Mouse (Mus musculus): ENCODE results near the gene Dzank1. TPM values are rescaled to one million over a fixed set of nuclear protein-coding genes. Genes with fewer than 3 reads are reported as not detected.

Dzank1 gene
- polyA plus RNA-seq, 1 experiment from 2014 or later: 1.4 TPM

DNA sequence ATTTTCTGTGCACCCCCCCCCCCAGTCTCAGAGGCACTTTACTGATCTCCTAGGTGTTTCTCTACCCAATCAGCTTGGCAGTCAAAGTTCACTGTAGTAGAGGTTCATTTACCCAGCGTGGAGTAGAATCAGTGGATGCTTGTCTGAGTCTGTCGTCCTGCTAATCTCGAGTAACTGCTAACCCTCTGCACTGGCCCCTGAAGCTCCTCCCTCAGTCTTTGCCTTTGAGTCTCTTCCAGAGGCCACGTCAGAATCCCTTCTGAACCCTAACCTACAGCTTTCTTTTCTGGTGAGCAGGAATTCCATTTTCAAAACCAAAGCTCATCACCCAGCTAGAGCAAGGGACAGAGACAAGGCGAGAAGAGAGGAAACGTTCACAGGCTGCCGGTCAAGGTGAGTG lies 63.0 kb downstream of the Dzank1 start:
- Histone ChIP-seq H3K36me3 (no peaks in the 10 kb centered on the region), H3K27ac (no peak overlapping the region), H3K27me3 (ENCODE audit: low read depth, poor library complexity, severe bottlenecking) (no peaks in the 10 kb centered on the region), H3K4me3 (no peak overlapping the region), H3K4me1 (peaks cover 5% of the 10 kb centered on the region; the same call in 1 of the 2 replicates), H3K9me3 (replicated peaks) (no peaks in the 10 kb centered on the region)
- 74% methylated on average over 7 of the region's 7 CpGs for WGBS
- no peak for DNase-seq (ENCODE audit: low spot score)

DNA sequence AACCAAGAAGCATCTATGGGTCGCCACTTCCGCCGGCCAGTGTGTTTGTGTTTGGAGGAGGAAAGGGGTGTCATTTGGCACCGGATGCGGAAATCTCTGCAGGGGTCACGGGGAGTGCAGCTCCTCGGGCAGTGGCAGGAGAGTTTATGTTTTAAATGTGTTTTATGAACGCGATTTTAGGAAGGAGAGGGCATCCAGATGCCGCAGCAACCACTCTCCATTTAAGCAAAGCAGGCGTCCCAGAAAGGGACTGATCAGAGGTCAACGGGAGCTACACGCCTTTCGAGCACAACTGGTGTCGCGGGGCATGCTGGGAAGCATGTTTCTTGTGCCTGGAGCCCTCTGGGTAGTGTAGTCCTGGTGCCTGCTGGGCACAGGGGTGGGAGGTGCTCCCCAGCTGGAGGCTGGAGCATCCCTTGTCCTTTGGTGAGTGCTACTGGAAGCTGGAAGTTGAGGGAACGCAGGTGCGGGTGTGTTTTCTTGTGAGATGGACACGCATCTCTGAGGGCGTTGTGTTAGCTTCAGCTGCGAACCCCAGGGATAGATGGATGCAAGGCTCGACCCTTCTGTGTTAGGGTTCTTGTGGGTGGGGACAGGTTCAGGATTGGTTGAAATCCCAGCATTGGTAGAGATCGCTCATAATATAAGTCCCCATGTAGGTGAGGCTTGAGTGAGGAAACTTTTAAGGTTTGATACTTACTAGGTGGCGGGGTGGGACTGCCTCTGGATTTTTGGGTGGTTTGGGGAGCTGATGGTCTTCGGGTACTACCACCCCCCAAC lies 68.0 kb downstream of the Dzank1 start:
- no peaks in the 10 kb centered on the region for H3K27me3 ChIP-seq (ENCODE audit: low read depth, poor library complexity, severe bottlenecking)
- H3K4me1 ChIP-seq: peaks cover 9% of the 10 kb centered on the region; the same call in 1 of the 2 replicates
- H3K9me3 ChIP-seq (replicated peaks): no peaks in the 10 kb centered on the region
- no peaks in the 10 kb centered on the region for H3K36me3 ChIP-seq
- peak overlapping the region; percentile 91 for H3K27ac ChIP-seq
- DNase-seq (ENCODE audit: low spot score): peak; percentile 86
- 6% methylated on average over 25 of the region's 25 CpGs for WGBS
- peak overlapping the region; percentile 67 for H3K4me3 ChIP-seq

DNA sequence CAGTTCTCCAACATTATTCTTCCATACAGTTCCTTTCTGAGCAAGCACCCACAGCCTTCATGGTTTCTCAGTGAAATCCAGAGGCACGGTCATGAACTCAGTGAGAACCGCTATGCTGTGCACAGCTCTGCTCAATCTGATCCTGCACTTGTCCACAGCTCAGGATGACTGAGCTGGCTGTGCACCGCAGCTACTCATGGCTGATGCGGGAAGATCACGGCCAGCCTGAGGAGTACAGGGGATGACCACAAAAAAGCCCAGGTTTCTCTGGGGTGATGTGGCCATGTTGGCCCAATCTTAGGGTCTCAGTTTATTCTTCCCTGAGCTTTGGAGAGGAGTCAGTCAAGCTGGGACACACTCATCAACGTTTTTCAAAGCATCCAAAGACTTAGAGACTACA lies 68.9 kb downstream of the Dzank1 start:
- Histone ChIP-seq H3K27ac (peak overlapping the region; percentile 91; the same call in 1 of the 2 replicates), H3K27me3 (ENCODE audit: low read depth, poor library complexity, severe bottlenecking) (no peaks in the 10 kb centered on the region), H3K36me3 (no peaks in the 10 kb centered on the region), H3K4me1 (peaks cover 9% of the 10 kb centered on the region; the same call in 1 of the 2 replicates), H3K9me3 (replicated peaks) (no peaks in the 10 kb centered on the region), H3K4me3 (peak overlapping the region; percentile 67)
- DNase-seq (ENCODE audit: low spot score): no peak
- WGBS: 68% methylated on average over 6 of the region's 6 CpGs

- DNase-seq (ENCODE audit: low spot score): peak; percentile 82
Observed at GRCm38 (mm10) chr2:144452364-144453008, 74.7 kb downstream of the Dzank1 start.

GRCm38 (mm10) chr2:144450378-144450777 lies 76.8 kb downstream of the Dzank1 start:
- H3K27me3 ChIP-seq (ENCODE audit: low read depth, poor library complexity, severe bottlenecking): no peaks in the 10 kb centered on the region
- H3K9me3 ChIP-seq (replicated peaks): no peaks in the 10 kb centered on the region
- 78% methylated on average over 2 of the region's 2 CpGs for WGBS
- DNase-seq (ENCODE audit: low spot score): no peak
- H3K27ac ChIP-seq: no peak overlapping the region
- H3K4me3 ChIP-seq: no peak overlapping the region
- no peaks in the 10 kb centered on the region for H3K4me1 ChIP-seq
- no peaks in the 10 kb centered on the region for H3K36me3 ChIP-seq

More at GRCm38 (mm10) chr2:144452364-144453008, 74.7 kb downstream of the Dzank1 start:
- H3K4me1 ChIP-seq: no peaks in the 10 kb centered on the region
- no peaks in the 10 kb centered on the region for H3K36me3 ChIP-seq
- no peaks in the 10 kb centered on the region for H3K9me3 ChIP-seq (replicated peaks)
- no peaks in the 10 kb centered on the region for H3K27me3 ChIP-seq (ENCODE audit: low read depth, poor library complexity, severe bottlenecking)
- no peak overlapping the region for H3K4me3 ChIP-seq
- 14% methylated on average over 8 of the region's 8 CpGs for WGBS
- no peak overlapping the region for H3K27ac ChIP-seq

DNA sequence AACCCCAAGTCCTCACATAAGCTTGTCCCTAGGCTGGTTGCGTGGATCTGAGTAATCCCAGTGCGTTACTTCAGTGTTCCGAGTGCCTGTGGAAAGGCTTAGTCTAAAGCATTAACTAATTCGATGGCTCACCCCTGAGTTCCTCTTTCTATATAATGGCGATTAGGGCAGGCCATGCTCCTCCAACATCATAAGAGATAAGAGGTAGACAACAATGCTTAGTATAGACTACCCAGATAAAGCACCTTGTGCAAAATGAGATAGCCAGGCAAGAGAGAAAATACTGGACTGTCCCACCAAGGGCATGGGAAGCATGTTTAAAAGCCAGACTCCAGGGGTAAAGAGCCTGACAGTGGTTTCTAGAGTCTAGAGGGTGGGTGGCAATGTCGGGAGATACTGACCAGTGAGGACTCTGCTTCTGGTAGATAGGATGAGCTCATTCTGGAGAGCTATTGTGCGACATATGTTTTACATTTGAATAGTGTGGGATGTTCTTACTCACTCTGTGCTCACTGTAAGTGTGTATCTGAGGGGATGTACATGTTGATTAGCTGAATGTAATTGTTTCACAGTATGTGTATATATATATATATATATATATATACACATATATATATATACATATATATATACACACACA lies 80.7 kb downstream of the Dzank1 start:
- 87% methylated on average over 7 of the region's 7 CpGs for WGBS
- H3K27me3 ChIP-seq (ENCODE audit: low read depth, poor library complexity, severe bottlenecking): no peaks in the 10 kb centered on the region
- no peak for DNase-seq (ENCODE audit: low spot score)

GRCm38 (mm10) chr2:144441386-144441915 lies 85.8 kb downstream of the Dzank1 start:
- Histone ChIP-seq H3K4me3 (no peak overlapping the region), H3K9me3 (replicated peaks) (no peaks in the 10 kb centered on the region), H3K27me3 (ENCODE audit: low read depth, poor library complexity, severe bottlenecking) (no peaks in the 10 kb centered on the region), H3K27ac (no peak overlapping the region), H3K36me3 (no peaks in the 10 kb centered on the region), H3K4me1 (no peaks in the 10 kb centered on the region)
- no peak for DNase-seq (ENCODE audit: low spot score)
- WGBS: 78% methylated on average over 11 of the region's 11 CpGs

More for the DNA sequence above, 80.7 kb downstream of the Dzank1 start:
- Histone ChIP-seq H3K36me3 (no peaks in the 10 kb centered on the region), H3K9me3 (replicated peaks) (no peaks in the 10 kb centered on the region), H3K4me1 (no peaks in the 10 kb centered on the region), H3K27ac (no peak overlapping the region), H3K4me3 (no peak overlapping the region)

DNA sequence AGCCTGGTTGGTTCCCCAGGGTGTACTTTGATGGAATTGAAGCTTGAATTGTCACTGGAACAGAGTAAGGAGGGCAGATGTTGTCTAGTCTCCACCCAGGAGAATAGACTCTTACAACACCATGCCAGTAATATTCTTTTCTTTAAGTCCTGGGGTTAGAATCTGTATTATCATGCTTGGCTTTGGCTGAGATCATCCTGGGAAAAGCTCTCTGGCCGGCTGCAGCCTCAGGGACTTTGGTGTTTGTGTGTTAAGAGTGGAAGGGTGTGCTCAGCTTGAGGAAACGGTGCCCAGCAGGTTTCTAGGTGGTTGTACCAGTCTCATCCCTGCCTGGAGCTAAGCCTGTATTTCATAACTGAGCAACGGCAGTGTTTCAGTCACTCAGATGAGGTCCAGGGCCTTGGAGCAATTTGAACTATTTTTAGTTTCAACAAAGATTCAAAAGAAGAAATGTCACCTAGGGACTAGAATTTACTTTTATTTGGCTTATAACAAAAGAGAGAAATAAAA lies 88.0 kb downstream of the Dzank1 start:
- DNase-seq (ENCODE audit: low spot score): no peak
- 84% methylated on average over 3 of the region's 3 CpGs for WGBS
- H3K27me3 ChIP-seq (ENCODE audit: low read depth, poor library complexity, severe bottlenecking): no peaks in the 10 kb centered on the region
- no peaks in the 10 kb centered on the region for H3K36me3 ChIP-seq
- no peaks in the 10 kb centered on the region for H3K9me3 ChIP-seq (replicated peaks)
- H3K4me1 ChIP-seq: no peaks in the 10 kb centered on the region
- no peak overlapping the region for H3K27ac ChIP-seq
- H3K4me3 ChIP-seq: no peak overlapping the region

GRCm38 (mm10) chr2:144438424-144438823 lies 88.8 kb downstream of the Dzank1 start:
- H3K4me1 ChIP-seq: no peaks in the 10 kb centered on the region
- no peaks in the 10 kb centered on the region for H3K9me3 ChIP-seq (replicated peaks)
- no peak overlapping the region for H3K27ac ChIP-seq
- no peaks in the 10 kb centered on the region for H3K27me3 ChIP-seq (ENCODE audit: low read depth, poor library complexity, severe bottlenecking)
- WGBS: 58% methylated on average over 4 of the region's 4 CpGs
- H3K4me3 ChIP-seq: no peak overlapping the region
- DNase-seq (ENCODE audit: low spot score): no peak
- no peaks in the 10 kb centered on the region for H3K36me3 ChIP-seq

DNA sequence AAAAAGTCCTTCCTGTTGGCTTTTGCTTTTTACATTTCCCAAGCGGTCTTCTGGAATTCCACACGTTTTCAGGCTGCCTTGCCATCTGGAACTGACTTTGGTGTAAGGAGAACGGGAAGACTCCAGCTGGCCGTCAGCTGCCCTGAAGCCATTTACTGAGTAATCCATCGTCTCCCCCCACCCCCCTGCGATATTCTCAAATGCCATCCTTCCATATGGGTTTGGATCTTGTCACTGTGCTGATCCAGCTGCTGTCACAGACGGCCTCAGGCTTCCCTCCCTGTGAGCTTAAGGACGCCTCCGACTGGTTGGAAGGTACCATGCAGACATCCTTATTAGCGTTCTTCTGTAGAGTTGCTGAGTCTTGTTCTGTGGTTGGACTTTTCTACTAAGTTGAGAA lies 91.5 kb downstream of the Dzank1 start:
- no peaks in the 10 kb centered on the region for H3K9me3 ChIP-seq (replicated peaks)
- 0 out of 2 replicates have a peak, but pooled peaks cover 3% of the 10 kb centered on the region for H3K4me1 ChIP-seq
- no peaks in the 10 kb centered on the region for H3K27me3 ChIP-seq (ENCODE audit: low read depth, poor library complexity, severe bottlenecking)
- no peaks in the 10 kb centered on the region for H3K36me3 ChIP-seq
- DNase-seq (ENCODE audit: low spot score): no peak
- WGBS: 79% methylated on average over 10 of the region's 10 CpGs
- no peak overlapping the region for H3K27ac ChIP-seq
- no peak overlapping the region for H3K4me3 ChIP-seq

DNA sequence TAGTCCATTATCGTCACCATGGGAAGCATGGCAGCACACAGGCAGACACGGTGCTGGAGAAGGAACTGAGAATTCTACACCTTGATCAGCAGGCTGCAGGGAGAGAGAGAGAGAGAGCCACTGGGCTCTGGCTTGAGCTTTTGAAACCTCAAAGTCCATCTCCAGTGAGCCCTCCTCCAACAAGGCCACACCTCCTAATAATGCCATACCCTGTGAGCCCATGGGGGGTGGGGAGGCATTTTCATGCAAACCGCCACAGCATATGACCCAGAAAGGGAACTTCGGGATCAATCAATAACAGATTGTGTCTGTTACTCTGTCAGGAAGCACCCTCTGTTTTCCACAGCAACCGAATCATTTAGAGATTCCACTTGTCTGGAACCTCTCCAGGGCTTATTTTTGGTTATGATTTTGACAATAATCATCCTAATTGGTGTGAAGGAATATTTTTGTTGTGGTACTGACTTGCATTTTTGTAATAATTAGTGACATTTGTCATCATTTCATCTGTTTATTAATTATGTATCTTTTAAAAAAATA lies 95.9 kb downstream of the Dzank1 start:
- Histone ChIP-seq H3K36me3 (no peaks in the 10 kb centered on the region), H3K27ac (no peak overlapping the region), H3K4me1 (peaks cover 3% of the 10 kb centered on the region; the same call in 1 of the 2 replicates), H3K9me3 (replicated peaks) (no peaks in the 10 kb centered on the region), H3K27me3 (ENCODE audit: low read depth, poor library complexity, severe bottlenecking) (no peaks in the 10 kb centered on the region), H3K4me3 (no peak overlapping the region)
- no peak for DNase-seq (ENCODE audit: low spot score)
- 88% methylated on average over 5 of the region's 5 CpGs for WGBS

DNA sequence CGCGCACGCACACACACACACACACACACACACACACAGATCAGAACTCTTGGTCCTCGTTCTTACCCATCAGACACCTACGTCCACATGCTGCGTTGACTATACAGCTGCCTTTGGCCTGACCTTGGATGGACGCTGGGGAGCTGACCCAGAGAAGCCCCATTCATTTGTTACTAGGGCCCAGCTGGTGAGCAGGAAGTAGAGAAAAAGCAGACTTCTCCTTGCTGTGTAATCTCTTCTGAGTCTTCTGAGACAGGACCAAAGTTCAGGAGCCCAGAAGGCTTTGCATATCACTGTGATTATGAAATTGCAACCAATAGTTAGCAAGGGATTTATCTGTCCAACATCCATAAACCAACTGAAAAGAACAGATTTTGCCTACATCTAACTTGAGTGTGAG lies 98.0 kb downstream of the Dzank1 start:
- Histone ChIP-seq H3K27ac (no peak overlapping the region), H3K9me3 (replicated peaks) (no peaks in the 10 kb centered on the region), H3K4me3 (no peak overlapping the region), H3K27me3 (ENCODE audit: low read depth, poor library complexity, severe bottlenecking) (no peaks in the 10 kb centered on the region), H3K36me3 (no peaks in the 10 kb centered on the region), H3K4me1 (peaks cover 3% of the 10 kb centered on the region; the same call in 1 of the 2 replicates)
- DNase-seq (ENCODE audit: low spot score): no peak
- 80% methylated on average over 7 of the region's 7 CpGs for WGBS
